Mouse (Mus musculus) kidney, embryonic 14.5 days (tissue): ENCODE data around the gene Sf3b1. TPM values are rescaled to one million over a fixed set of nuclear protein-coding genes. Genes with fewer than 3 reads are reported as not detected.

Experiments used
- ATAC-seq: fragments of 200-750 bp; cut with Nextera tagmentation; 2 replicates; pipeline ENCODE4 v1.8.0; 2017; ENCODE audit warnings: moderate number of reproducible peaks, mild to moderate bottlenecking, moderate TSS enrichment, moderate library complexity; ENCODE audit not compliant: low FRiP score, low TSS enrichment
- H3K27ac ChIP-seq: fragments of 300-500 bp; sonication (generic); 2 replicates; pipeline ENCODE4 v1.5.1; 2014; ENCODE audit warnings: low read depth, mild to moderate bottlenecking, low read length, moderate library complexity, mixed read lengths
- H3K27me3 ChIP-seq: fragments of 300-500 bp; sonication (generic); 2 replicates; pipeline ENCODE4 v1.6.1; 2014; ENCODE audit warnings: mild to moderate bottlenecking, low read length; ENCODE audit not compliant: control insufficient read depth, insufficient read depth
- H3K36me3 ChIP-seq: fragments of 300-500 bp; sonication (generic); 2 replicates; pipeline ENCODE4 v1.6.1; 2014; ENCODE audit warnings: low read length, mixed read lengths; ENCODE audit not compliant: control insufficient read depth, insufficient read depth
- H3K4me1 ChIP-seq: fragments of 300-500 bp; sonication (generic); 2 replicates; pipeline ENCODE4 v1.6.1; 2014; ENCODE audit warnings: low read length, mixed read lengths; ENCODE audit not compliant: control insufficient read depth, insufficient read depth
- H3K4me2 ChIP-seq: fragments of 300-500 bp; sonication (generic); replicated peaks from 2 replicates; pipeline ENCODE4 v1.6.1; 2014; ENCODE audit warnings: low read depth, mild to moderate bottlenecking, low read length
- H3K4me3 ChIP-seq: fragments of 300-500 bp; sonication (generic); 2 replicates; pipeline ENCODE4 v1.5.1; 2014; ENCODE audit warnings: mild to moderate bottlenecking, low read length
- H3K9ac ChIP-seq: fragments of 300-500 bp; sonication (generic); 2 replicates; pipeline ENCODE4 v1.6.1; 2014; ENCODE audit warnings: low read depth, mild to moderate bottlenecking, low read length, moderate library complexity
- H3K9me3 ChIP-seq: fragments of 300-500 bp; sonication (generic); 2 replicates; pipeline ENCODE4 v1.6.1; 2016; ENCODE audit warnings: low read length; ENCODE audit not compliant: control insufficient read depth
- WGBS: fragments of 180-500 bp; shearing (Covaris S2); extraction: QIAGEN DNeasy Blood & Tissue Kit; methylation state at CpG from one replicate; pipeline ENCODE4 v1.1.7; 2014; 5-methylcytosine and 5-hydroxymethylcytosine counted together
- polyA plus RNA-seq: library from polyadenylated mRNA; unstranded; fragments of >200 nt; fragmentation: Nextera tagmentation; extraction: Ambion mirVana; gene quantifications from 2 replicates; pipeline ENCODE4 v1.2.1, GENCODE M21; 2014

The Sf3b1 gene
- polyA plus RNA-seq, 1 experiment from 2014 or later, result 336 TPM

GRCm38 (mm10) chr1:55031026-55031779 is 3.9 kb upstream of the Sf3b1 start:
- Histone ChIP-seq H3K36me3 (no peaks in the 10 kb centered on the region), H3K4me1 (no peaks in the 10 kb centered on the region), H3K27ac (no peak overlapping the region), H3K27me3 (no peaks in the 10 kb centered on the region), H3K9ac (no peak overlapping the region), H3K4me2 (no peak overlapping the region), H3K9me3 (no peaks in the 10 kb centered on the region), H3K4me3 (no peak overlapping the region)
- ATAC-seq, result no peak

DNA sequence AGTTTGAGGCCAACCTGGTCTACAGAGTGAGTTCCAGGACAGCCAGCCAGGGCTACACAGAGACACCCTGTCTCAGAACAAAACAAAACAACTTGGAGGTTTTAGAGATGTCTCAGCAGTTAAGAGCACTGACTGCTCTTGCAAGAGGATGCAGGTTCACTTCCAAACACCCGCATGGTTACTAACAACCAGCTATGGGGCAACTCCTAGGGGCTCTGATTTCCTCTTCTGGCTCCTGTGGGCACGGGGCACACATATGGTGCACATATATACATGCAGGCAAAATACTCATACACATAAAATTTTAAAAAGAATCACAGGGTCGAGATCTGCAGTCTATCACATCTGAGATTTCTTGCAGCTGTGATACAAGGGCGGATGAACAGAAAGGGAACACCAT is 2.2 kb upstream of the Sf3b1 start:
- H3K36me3 ChIP-seq, result no peaks in the 10 kb centered on the region
- H3K9me3 ChIP-seq, result no peaks in the 10 kb centered on the region
- H3K27ac ChIP-seq, result no peak overlapping the region
- peaks cover 2% of the 10 kb centered on the region; the same call in 1 of the 2 replicates for H3K4me1 ChIP-seq
- no peak for ATAC-seq
- H3K4me3 ChIP-seq, result no peak overlapping the region
- no peak overlapping the region for H3K4me2 ChIP-seq
- no peaks in the 10 kb centered on the region for H3K27me3 ChIP-seq
- no peak overlapping the region for H3K9ac ChIP-seq
- 74% methylated on average over 4 of the region's 4 CpGs for WGBS

- no peaks in the 10 kb centered on the region for H3K27me3 ChIP-seq
- H3K4me2 ChIP-seq, result no peak overlapping the region
- WGBS, result 83% methylated on average over 11 of the region's 11 CpGs
- H3K9me3 ChIP-seq, result no peaks in the 10 kb centered on the region
- no peak for ATAC-seq
- H3K4me3 ChIP-seq, result no peak overlapping the region
- peaks cover 2% of the 10 kb centered on the region; the same call in 1 of the 2 replicates for H3K4me1 ChIP-seq
- H3K27ac ChIP-seq, result no peak overlapping the region
- H3K9ac ChIP-seq, result no peak overlapping the region
- no peaks in the 10 kb centered on the region for H3K36me3 ChIP-seq
Observed at GRCm38 (mm10) chr1:55028512-55029249, 1.4 kb upstream of the Sf3b1 start.

- H3K9ac ChIP-seq, result no peak overlapping the region; the same call in 1 of the 2 replicates
- WGBS, result 85% methylated on average over 1 of the region's 1 CpGs
- ATAC-seq, result 0 out of 2 replicates have a peak, but pooled peaks have one; percentile 3
- H3K9me3 ChIP-seq, result no peaks in the 10 kb centered on the region
- no peak overlapping the region for H3K27ac ChIP-seq
- H3K36me3 ChIP-seq, result no peaks in the 10 kb centered on the region
- peak overlapping the region; percentile 51 for H3K4me2 ChIP-seq
- H3K4me1 ChIP-seq, result peaks cover 2% of the 10 kb centered on the region; the same call in 1 of the 2 replicates
- no peaks in the 10 kb centered on the region for H3K27me3 ChIP-seq
- peak overlapping the region; percentile 99; the same call in 1 of the 2 replicates for H3K4me3 ChIP-seq
Observed at GRCm38 (mm10) chr1:55027966-55028365, 685 bp upstream of the Sf3b1 start.

GRCm38 (mm10) chr1:55026444-55027252 is 633 bp downstream of the Sf3b1 start:
- peak; percentile 45 for ATAC-seq
- Histone ChIP-seq H3K4me3 (peak overlapping the region; percentile 99), H3K9me3 (no peaks in the 10 kb centered on the region), H3K36me3 (no peaks in the 10 kb centered on the region), H3K4me2 (peak overlapping the region; percentile 50), H3K4me1 (peaks cover 2% of the 10 kb centered on the region; the same call in 1 of the 2 replicates), H3K27ac (peak overlapping the region; percentile 93), H3K9ac (peak overlapping the region; percentile 99), H3K27me3 (no peaks in the 10 kb centered on the region)
- under 1% methylated on average over 55 of the region's 55 CpGs for WGBS

DNA sequence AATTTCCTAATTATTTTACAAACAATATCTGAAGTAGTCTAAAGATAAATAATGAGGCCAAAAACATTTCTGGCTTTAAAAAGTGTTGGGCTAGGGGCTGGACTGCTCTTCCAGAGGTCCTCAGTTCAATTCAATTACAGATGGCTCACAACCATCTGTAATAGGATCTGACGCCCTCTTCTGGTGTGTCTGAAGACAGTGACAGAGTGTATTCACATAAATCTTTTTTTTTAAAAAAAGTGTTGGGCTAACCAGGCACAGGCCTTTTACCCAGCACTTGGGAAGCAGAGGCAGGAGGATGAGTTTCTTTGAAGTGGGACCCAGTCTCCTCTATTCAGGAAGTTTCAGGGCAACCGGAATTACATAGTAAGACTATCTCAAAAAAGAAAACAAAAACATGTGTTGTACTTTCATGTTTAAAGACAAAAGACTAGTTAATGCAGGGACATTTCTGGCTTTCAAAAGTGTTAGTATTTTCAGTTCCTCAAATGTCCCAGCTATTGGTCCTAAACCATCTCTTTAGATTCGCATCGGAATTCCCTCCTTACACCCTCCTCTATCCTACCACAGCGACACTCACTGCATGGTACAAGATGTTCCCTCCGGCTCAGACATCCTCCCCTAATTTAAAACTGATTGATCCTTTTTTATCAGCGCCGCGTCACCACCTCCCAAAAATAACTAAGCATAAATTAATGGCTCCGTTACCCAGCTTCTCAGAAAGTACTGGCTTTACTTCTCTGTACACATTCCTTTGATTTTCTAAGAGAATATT is 1.4 kb downstream of the Sf3b1 start:
- Histone ChIP-seq H3K4me3 (peak overlapping the region; percentile 99), H3K4me2 (peak overlapping the region; percentile 50), H3K27me3 (no peaks in the 10 kb centered on the region), H3K9me3 (no peaks in the 10 kb centered on the region), H3K27ac (peak overlapping the region; percentile 93; the same call in 1 of the 2 replicates), H3K36me3 (no peaks in the 10 kb centered on the region), H3K9ac (peak overlapping the region; percentile 99), H3K4me1 (peaks cover 2% of the 10 kb centered on the region; the same call in 1 of the 2 replicates)
- ATAC-seq, result no peak
- 10% methylated on average over 10 of the region's 10 CpGs for WGBS

DNA sequence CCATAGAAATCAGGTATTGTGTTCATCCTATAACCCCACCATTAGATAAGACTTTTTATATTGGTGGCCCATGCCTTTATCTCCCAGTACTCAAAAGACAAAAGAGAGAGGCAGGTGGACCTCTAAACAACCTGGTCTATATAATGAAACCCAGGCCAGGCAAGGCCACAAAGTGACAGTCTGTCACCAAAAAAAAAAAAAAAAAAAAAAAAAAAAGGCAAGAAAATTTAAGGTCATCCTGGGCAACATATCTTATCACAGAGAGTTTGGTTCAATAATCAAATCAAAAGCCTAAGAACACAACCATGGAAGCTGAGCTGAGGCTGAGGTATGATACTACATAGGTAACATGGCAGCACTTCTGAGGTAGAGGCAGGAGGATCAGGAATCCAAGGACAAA is 5.4 kb downstream of the Sf3b1 start:
- H3K9ac ChIP-seq, result no peak overlapping the region
- no peak overlapping the region for H3K4me3 ChIP-seq
- H3K36me3 ChIP-seq, result peaks cover 20% of the 10 kb centered on the region
- peaks cover 2% of the 10 kb centered on the region; the same call in 1 of the 2 replicates for H3K4me1 ChIP-seq
- H3K27ac ChIP-seq, result no peak overlapping the region
- H3K9me3 ChIP-seq, result no peaks in the 10 kb centered on the region
- no peaks in the 10 kb centered on the region for H3K27me3 ChIP-seq
- H3K4me2 ChIP-seq, result no peak overlapping the region
- no peak for ATAC-seq

- Histone ChIP-seq H3K36me3 (peaks cover 83% of the 10 kb centered on the region), H3K4me3 (no peak overlapping the region), H3K27ac (no peak overlapping the region), H3K4me1 (no peaks in the 10 kb centered on the region), H3K4me2 (no peak overlapping the region), H3K9me3 (no peaks in the 10 kb centered on the region), H3K27me3 (no peaks in the 10 kb centered on the region), H3K9ac (no peak overlapping the region)
- no peak for ATAC-seq
- WGBS, result 75% methylated on average over 3 of the region's 3 CpGs
Observed at GRCm38 (mm10) chr1:55012513-55012912, 14.8 kb downstream of the Sf3b1 start.
